Mouse (Mus musculus) liver, postnatal 0 days (tissue): ENCODE data around the gene Srp68. TPM values are rescaled to one million over a fixed set of nuclear protein-coding genes. Genes with fewer than 3 reads are reported as not detected.

Experiments
- ATAC-seq: fragments of 200-750 bp; cut with Nextera tagmentation; 2 replicates; pipeline ENCODE4 v1.8.0; 2017; ENCODE audit warnings: mild to moderate bottlenecking, moderate library complexity
- DNase-seq: peaks from one replicate; pipeline ENCODE4 v3.0.0-alpha.2; 2016
- H3K27ac ChIP-seq: fragments of 300-500 bp; sonication (generic); 2 replicates; pipeline ENCODE4 v1.5.1; 2014; ENCODE audit warnings: antibody characterized with exemption, moderate library complexity, mild to moderate bottlenecking, low read depth
- H3K27me3 ChIP-seq: fragments of 300-500 bp; sonication (generic); 2 replicates; pipeline ENCODE4 v1.6.1; 2014; ENCODE audit warnings: low read length, control low read depth, mixed read lengths; ENCODE audit not compliant: insufficient read depth
- H3K36me3 ChIP-seq: fragments of 300-500 bp; sonication (generic); replicated peaks from 2 replicates; pipeline ENCODE4 v1.6.1; 2014; ENCODE audit warnings: mild to moderate bottlenecking, control low read depth, low read length, moderate library complexity, mixed read lengths; ENCODE audit not compliant: insufficient read depth
- H3K4me1 ChIP-seq: fragments of 300-500 bp; sonication (generic); 2 replicates; pipeline ENCODE4 v1.6.1; 2014; ENCODE audit warnings: antibody characterized with exemption, mild to moderate bottlenecking, control low read depth; ENCODE audit not compliant: insufficient read depth
- H3K4me2 ChIP-seq: fragments of 300-500 bp; sonication (generic); 2 replicates; pipeline ENCODE4 v1.6.1; 2014; ENCODE audit warnings: low read depth, mild to moderate bottlenecking, low read length, moderate library complexity, mixed read lengths
- H3K4me3 ChIP-seq: fragments of 300-500 bp; sonication (generic); 2 replicates; pipeline ENCODE4 v1.5.1; 2014; ENCODE audit warnings: low read depth, low read length
- H3K9ac ChIP-seq: fragments of 300-500 bp; sonication (generic); replicated peaks from 2 replicates; pipeline ENCODE4 v1.6.1; 2014; ENCODE audit warnings: mild to moderate bottlenecking, moderate library complexity
- H3K9me3 ChIP-seq: fragments of 300-500 bp; sonication (generic); 2 replicates; pipeline ENCODE4 v1.6.1; 2016; ENCODE audit warnings: mild to moderate bottlenecking, control low read depth, low read length, mixed read lengths
- CTCF ChIP-seq: sonication (generic); IDR thresholded peaks from 2 replicates; pipeline ENCODE4 v1.5.1; 2016; ENCODE audit warnings: antibody characterized with exemption, low read depth
- EP300 ChIP-seq: IDR thresholded peaks from 2 replicates; pipeline ENCODE4 v1.6.1; 2016; ENCODE audit warnings: antibody characterized with exemption, low read depth, mild to moderate bottlenecking
- WGBS: fragments of 180-500 bp; shearing (Covaris S2); extraction: QIAGEN DNeasy Blood & Tissue Kit; methylation state at CpG from one replicate; pipeline ENCODE4 v1.1.7; 2014; ENCODE audit not compliant: insufficient replicate concordance; 5-methylcytosine and 5-hydroxymethylcytosine counted together
- polyA plus RNA-seq: library from polyadenylated mRNA; unstranded; fragments of >200 nt; fragmentation: Nextera tagmentation; extraction: Ambion mirVana; gene quantifications from 2 replicates; pipeline ENCODE4 v1.2.1, GENCODE M21; 2015

Gene Srp68
- polyA plus RNA-seq: 20.9 and 23.8 TPM in 2 replicates

DNA sequence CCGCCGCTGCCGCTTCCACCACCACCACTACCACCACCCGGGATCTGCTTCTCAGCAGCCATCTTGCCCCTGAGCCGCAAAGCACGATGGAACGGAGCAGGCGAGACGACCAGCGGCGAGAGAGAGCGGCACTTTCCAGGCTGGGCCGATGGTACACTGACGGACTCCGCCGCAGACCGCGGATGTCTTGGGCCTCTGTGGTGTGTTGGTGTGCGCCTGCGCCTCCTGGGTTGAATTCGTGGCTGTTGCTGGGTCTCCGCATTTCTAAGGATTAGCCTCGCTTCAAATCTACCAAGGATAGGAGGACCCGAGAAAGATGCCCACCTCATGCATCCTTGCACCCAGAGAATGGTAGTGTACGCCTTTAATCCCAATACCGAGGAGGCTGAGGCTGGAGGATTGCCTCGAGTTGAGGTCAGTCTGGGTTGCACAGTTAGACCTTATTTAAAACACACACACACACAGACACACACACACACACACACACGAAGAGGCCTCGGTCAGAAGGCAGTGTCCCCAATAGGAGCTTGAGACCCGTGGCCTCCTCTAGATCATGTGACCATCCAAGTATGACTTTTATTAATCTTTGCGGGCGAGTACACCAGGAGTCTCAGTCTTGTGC lies at the start of gene Srp68:
Gene Srp68 (minus strand): TSS at position 173 of the 622 bp plus-strand sequence.
- H3K36me3 ChIP-seq: peaks cover 11% of the 10 kb centered on the region
- TF ChIP-seq CTCF (peak; percentile 15; the same call in 1 of the 2 replicates), EP300 (no peak)
- ATAC-seq: peak; percentile 98
- peak; percentile 91 for DNase-seq
- H3K4me1 ChIP-seq: peaks cover 15% of the 10 kb centered on the region
- no peaks in the 10 kb centered on the region for H3K9me3 ChIP-seq
- 2% methylated on average over 32 of the region's 32 CpGs for WGBS
- peak within 1 kb of the TSS; percentile 92 for H3K9ac ChIP-seq
- peak within 1 kb of the TSS; percentile 96 for H3K4me2 ChIP-seq
- H3K27ac ChIP-seq: peak within 1 kb of the TSS; percentile 81
- H3K4me3 ChIP-seq: peak within 1 kb of the TSS; percentile 97
- H3K27me3 ChIP-seq: no peaks in the 10 kb centered on the region

DNA sequence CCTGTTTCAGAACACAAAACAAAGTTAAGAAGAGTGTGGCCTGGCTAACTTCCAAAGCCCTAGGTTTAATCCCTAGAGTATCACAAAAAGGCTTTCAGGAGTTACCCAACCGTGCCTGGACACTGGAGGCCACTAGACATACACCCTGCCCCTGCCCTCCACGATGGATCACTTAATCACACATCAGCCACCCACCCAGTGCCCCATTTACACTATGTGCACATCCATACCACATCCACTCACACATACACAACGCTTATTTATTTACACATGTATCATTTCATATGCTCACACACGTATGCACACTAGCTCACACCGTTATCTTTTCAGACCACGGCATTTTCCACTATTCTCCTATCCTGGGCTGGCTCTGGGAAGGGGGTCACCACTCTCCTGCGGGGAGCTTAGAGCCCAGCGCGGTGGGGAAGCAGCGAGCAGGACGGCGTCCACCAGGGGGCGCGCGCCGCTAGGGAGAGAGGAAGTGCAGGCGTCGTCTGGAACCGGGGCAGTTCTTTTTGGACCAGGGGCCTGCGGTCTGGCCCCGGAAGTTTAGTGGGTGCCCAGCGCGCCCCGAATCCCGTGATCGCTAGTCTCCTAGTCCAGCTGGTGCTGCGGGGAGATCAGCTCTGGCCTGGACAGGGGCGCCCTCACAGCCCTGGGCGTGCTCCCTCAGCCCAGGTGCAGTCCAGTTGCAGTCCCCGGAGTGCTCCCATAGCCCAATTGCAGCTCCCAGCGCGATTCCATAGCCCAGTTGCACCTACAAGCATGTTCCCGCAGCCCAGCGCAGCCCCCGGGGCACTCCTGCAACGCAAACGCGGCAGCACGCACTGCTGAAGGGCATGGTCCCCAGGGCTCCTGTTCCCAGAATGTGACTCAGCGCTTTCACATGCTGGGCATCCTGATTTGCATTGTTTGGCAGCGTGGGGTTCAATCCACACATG lies 45.0 kb upstream of the Srp68 start:
- Histone ChIP-seq H3K36me3 (no peaks in the 10 kb centered on the region), H3K9me3 (no peaks in the 10 kb centered on the region), H3K4me2 (peak overlapping the region; percentile 88), H3K4me1 (peaks cover 6% of the 10 kb centered on the region), H3K27ac (no peak overlapping the region), H3K27me3 (0 out of 2 replicates have a peak, but pooled peaks cover 2% of the 10 kb centered on the region), H3K9ac (peak overlapping the region; percentile 55), H3K4me3 (peak overlapping the region; percentile 50)
- DNase-seq: peak; percentile 91
- 3% methylated on average over 41 of the region's 41 CpGs for WGBS
- ATAC-seq: peak; percentile 90
- TF ChIP-seq EP300: no peak
- TF ChIP-seq CTCF: peak; percentile 98

DNA sequence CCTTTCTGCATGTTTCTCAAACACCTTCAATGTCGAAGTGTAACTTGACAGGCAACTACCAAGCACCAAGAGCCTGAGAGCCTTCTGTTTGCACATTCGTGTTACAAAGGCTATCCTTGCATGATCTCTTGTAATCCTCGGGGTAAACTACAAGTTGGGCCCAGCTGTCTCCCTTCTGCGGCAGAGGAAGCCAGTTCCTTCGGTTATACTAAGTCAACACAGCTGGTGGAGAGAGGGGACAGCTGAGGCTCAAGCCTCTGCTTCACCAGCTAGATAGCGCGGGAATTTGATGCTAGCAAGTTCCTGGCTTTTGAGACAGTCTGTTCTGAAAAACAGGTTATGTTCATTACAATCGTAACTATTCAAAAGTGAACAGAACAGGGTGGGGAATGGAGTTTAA lies 38.3 kb upstream of the Srp68 start:
- Histone ChIP-seq H3K4me2 (no peak overlapping the region), H3K4me1 (0 out of 2 replicates have a peak, but pooled peaks cover 2% of the 10 kb centered on the region), H3K9me3 (no peaks in the 10 kb centered on the region), H3K27me3 (0 out of 2 replicates have a peak, but pooled peaks cover 2% of the 10 kb centered on the region), H3K36me3 (no peaks in the 10 kb centered on the region), H3K9ac (no peak overlapping the region), H3K27ac (no peak overlapping the region), H3K4me3 (no peak overlapping the region)
- ATAC-seq (no peak), DNase-seq (no peak)
- no peak for TF ChIP-seq CTCF
- no peak for TF ChIP-seq EP300
- 57% methylated on average over 8 of the region's 8 CpGs for WGBS

DNA sequence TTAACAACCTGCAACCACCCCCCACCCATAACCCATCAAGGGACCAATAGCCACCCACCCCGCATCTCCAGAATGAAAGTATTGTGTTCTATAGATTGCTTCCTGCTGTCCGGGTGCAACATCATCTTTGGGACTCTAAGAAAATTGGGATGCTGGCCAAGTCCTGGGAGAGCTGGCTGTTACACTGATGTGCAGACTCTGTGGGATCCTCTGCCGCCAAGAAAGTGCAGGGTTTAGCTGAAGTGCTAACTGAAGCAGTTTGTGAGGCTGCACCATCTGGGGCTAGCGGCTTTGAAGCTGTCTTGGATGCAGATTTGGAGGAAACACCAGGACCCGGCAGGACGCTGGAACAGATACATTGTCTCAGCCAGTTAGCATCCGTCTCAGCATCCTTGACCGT lies 37.2 kb upstream of the Srp68 start:
- DNase-seq (no peak), ATAC-seq (no peak)
- Histone ChIP-seq H3K9ac (no peak overlapping the region), H3K36me3 (no peaks in the 10 kb centered on the region), H3K9me3 (no peaks in the 10 kb centered on the region), H3K4me2 (no peak overlapping the region), H3K4me1 (peaks cover 9% of the 10 kb centered on the region), H3K27ac (no peak overlapping the region), H3K27me3 (0 out of 2 replicates have a peak, but pooled peaks cover 2% of the 10 kb centered on the region), H3K4me3 (no peak overlapping the region)
- 68% methylated on average over 8 of the region's 8 CpGs for WGBS
- no peak for TF ChIP-seq CTCF
- TF ChIP-seq EP300: no peak

DNA sequence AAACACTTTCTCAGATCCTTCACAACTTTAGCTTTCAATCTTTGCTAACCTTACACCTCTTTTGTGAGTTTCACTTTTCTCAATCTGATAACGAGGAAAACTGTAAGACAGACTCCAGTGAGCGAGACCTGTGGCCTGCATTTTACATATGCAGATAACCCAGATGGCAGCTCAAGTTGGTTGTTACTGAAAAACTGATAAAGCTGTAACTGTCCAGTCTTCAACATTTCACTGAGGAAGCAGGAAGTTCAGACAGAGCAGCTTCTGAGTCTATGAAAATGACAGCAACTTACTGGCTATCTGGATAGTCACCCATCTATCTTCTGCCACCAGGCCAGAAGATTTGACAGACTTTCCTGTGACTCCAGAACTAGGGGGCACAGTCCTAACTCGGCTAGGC lies 35.6 kb upstream of the Srp68 start:
- Histone ChIP-seq H3K4me3 (no peak overlapping the region), H3K36me3 (peaks cover 4% of the 10 kb centered on the region), H3K9ac (no peak overlapping the region), H3K4me1 (peaks cover 14% of the 10 kb centered on the region), H3K4me2 (no peak overlapping the region), H3K27me3 (no peaks in the 10 kb centered on the region), H3K27ac (0 out of 2 replicates have a peak overlapping the region, but pooled peaks have one; percentile 20), H3K9me3 (no peaks in the 10 kb centered on the region)
- ATAC-seq (0 out of 2 replicates have a peak, but pooled peaks have one; percentile 17), DNase-seq (no peak)
- WGBS: 49% methylated on average over 3 of the region's 3 CpGs
- TF ChIP-seq EP300: peak; percentile 81
- no peak for TF ChIP-seq CTCF
